ENCODE assay signal across 22 mouse cellular contexts in genomic region chrX:169909898-169910297, GRCm38 (mm10).
DNase-seq lines count a peak whose midpoint lies in the region; ATAC-seq and TF ChIP-seq lines count a peak whose summit lies in the region.
"Had no signal": no experiment of that assay in that cellular context is flagged by ENCODE, and none has a peak within 500 bp of the region (broad histone marks: within the 10 kb centered on the region; RNA-seq: fewer than 3 reads in every experiment).

No protein-coding gene starts in this region.

- H3K27ac ChIP-seq in kidney, adult 2 months (ENCODE audit: insufficient read depth, low read depth, low read length): peak overlapping the region; percentile 9; the same call in 1 of the 2 replicates
- H3K27ac ChIP-seq in bone marrow macrophage, adult 2 months (ENCODE audit: insufficient read depth, low read depth, low read length): peak overlapping the region; percentile 19; the same call in 1 of the 2 replicates
- no peak overlapping the region for H3K27ac ChIP-seq in intestine, postnatal 0 days (ENCODE audit: low read depth, low read length)
- H3K27ac ChIP-seq in stomach, postnatal 0 days (replicated peaks): no peak overlapping the region
- H3K27ac ChIP-seq: forebrain, embryonic 10.5 days; forebrain, embryonic 13.5 days; gastrocnemius, adult 2 months; heart, embryonic 13.5 days; hindbrain, embryonic 12.5 days had no signal

- no peak for DNase-seq in kidney, adult 2 months
- no peak for DNase-seq in kidney, postnatal 4 days
- DNase-seq in stomach, postnatal 0 days (ENCODE audit: low spot score): no peak
- no peak for DNase-seq in heart, postnatal 10 days
- no peak for DNase-seq in heart, adult 18-20 months
- DNase-seq: adrenal gland, adult 8-10 months; adrenal gland, postnatal 25 days; cerebellum, adult 18-20 months; cerebellum, adult 9-10 months; cerebellum, postnatal 14 days; gastrocnemius, adult 2 months; gastrocnemius, postnatal 14 days; heart, adult 11 months had no signal

- ATAC-seq in intestine, postnatal 0 days: peak; percentile 86
- peak; percentile 69 for ATAC-seq in stomach, postnatal 0 days (ENCODE audit: low FRiP score, low TSS enrichment)
- ATAC-seq: activated CD4-positive, CD25-positive, alpha-beta regulatory T cell, adult 4 months; forebrain, embryonic 13.5 days; forebrain, embryonic 16.5 days; hindbrain, embryonic 16.5 days had no signal

- H3K36me3 ChIP-seq in kidney, adult 2 months (ENCODE audit: control insufficient read depth, insufficient read depth, low read length): no peaks in the 10 kb centered on the region
- no peaks in the 10 kb centered on the region for H3K36me3 ChIP-seq in intestine, postnatal 0 days (ENCODE audit: control insufficient read depth, insufficient read depth)
- no peaks in the 10 kb centered on the region for H3K36me3 ChIP-seq in stomach, postnatal 0 days (ENCODE audit: control insufficient read depth, insufficient read depth, low read length)
- H3K36me3 ChIP-seq: forebrain, embryonic 10.5 days; heart, embryonic 13.5 days; hindbrain, embryonic 12.5 days had no signal

- TF ChIP-seq EP300 in stomach, postnatal 0 days (optimal IDR thresholded peaks at IDR 0.05): no peak

- no peak for TF ChIP-seq POLR2A in kidney, adult 2 months (IDR thresholded peaks at IDR 0.05; ENCODE audit: low read depth, low read length)
- no peak for TF ChIP-seq POLR2A in bone marrow macrophage, adult 2 months (IDR thresholded peaks at IDR 0.05; ENCODE audit: borderline replicate concordance, low read depth, low read length)

- no peak overlapping the region for H3K4me2 ChIP-seq in intestine, postnatal 0 days (replicated peaks; ENCODE audit: low read depth)
- no peak overlapping the region for H3K4me2 ChIP-seq in stomach, postnatal 0 days (replicated peaks; ENCODE audit: low read depth)
- H3K4me2 ChIP-seq: forebrain, embryonic 13.5 days; heart, embryonic 13.5 days; hindbrain, embryonic 12.5 days had no signal

- H3K4me1 ChIP-seq in kidney, adult 2 months (ENCODE audit: control insufficient read depth, insufficient read depth, low read length): peaks cover 4% of the 10 kb centered on the region; the same call in 1 of the 2 replicates
- H3K4me1 ChIP-seq in bone marrow macrophage, adult 2 months (ENCODE audit: control insufficient read depth, insufficient read depth, low read length): peaks cover 5% of the 10 kb centered on the region
- H3K4me1 ChIP-seq in intestine, postnatal 0 days (replicated peaks; ENCODE audit: control insufficient read depth, insufficient read depth, low read length): 0 out of 2 replicates have a peak, but pooled peaks cover 3% of the 10 kb centered on the region
- H3K4me1 ChIP-seq in stomach, postnatal 0 days (replicated peaks; ENCODE audit: control insufficient read depth, insufficient read depth): no peaks in the 10 kb centered on the region

- no peak overlapping the region for H3K9ac ChIP-seq in intestine, postnatal 0 days (ENCODE audit: low read depth, low read length)
- H3K9ac ChIP-seq in stomach, postnatal 0 days (ENCODE audit: low read length): no peak overlapping the region
- H3K9ac ChIP-seq: forebrain, embryonic 13.5 days; heart, embryonic 13.5 days; hindbrain, embryonic 12.5 days had no signal

- no peaks in the 10 kb centered on the region for H3K27me3 ChIP-seq in kidney, adult 2 months (replicated peaks; ENCODE audit: control insufficient read depth, insufficient read depth, low read length)
- no peaks in the 10 kb centered on the region for H3K27me3 ChIP-seq in intestine, postnatal 0 days (replicated peaks; ENCODE audit: control insufficient read depth, insufficient read depth, low read length)
- no peaks in the 10 kb centered on the region for H3K27me3 ChIP-seq in stomach, postnatal 0 days (ENCODE audit: control insufficient read depth, insufficient read depth, low read length)

- intact Hi-C loops in heart, postnatal 10 days (cut with DNase I): loop anchor here (10.0 kb wide), 1 partner anchor 55 kb away; no protein-coding TSS in a partner anchor

- no peaks in the 10 kb centered on the region for H3K9me3 ChIP-seq in intestine, postnatal 0 days (ENCODE audit: control insufficient read depth)
- no peaks in the 10 kb centered on the region for H3K9me3 ChIP-seq in stomach, postnatal 0 days (ENCODE audit: control insufficient read depth, low read length)
- H3K9me3 ChIP-seq: forebrain, embryonic 10.5 days; forebrain, embryonic 13.5 days; heart, embryonic 13.5 days; hindbrain, embryonic 12.5 days had no signal

- H3K4me3 ChIP-seq in kidney, adult 2 months (ENCODE audit: insufficient read depth, low read depth, low read length): no peak overlapping the region
- H3K4me3 ChIP-seq in bone marrow macrophage, adult 2 months (ENCODE audit: insufficient read depth, low read length): no peak overlapping the region
- no peak overlapping the region for H3K4me3 ChIP-seq in intestine, postnatal 0 days (ENCODE audit: low read depth, low read length)
- H3K4me3 ChIP-seq in stomach, postnatal 0 days (ENCODE audit: low read depth, low read length): no peak overlapping the region
- H3K4me3 ChIP-seq: forebrain, embryonic 10.5 days; forebrain, embryonic 13.5 days; gastrocnemius, adult 2 months; heart, embryonic 13.5 days; hindbrain, embryonic 12.5 days had no signal

- no peak for TF ChIP-seq CTCF in kidney, adult 2 months (conservative IDR thresholded peaks at IDR 0.05; ENCODE audit: insufficient read depth, insufficient read length, low read depth, low read length)
- no peak for TF ChIP-seq CTCF in bone marrow macrophage, adult 2 months (IDR thresholded peaks at IDR 0.05; ENCODE audit: low read depth, low read length)
- TF ChIP-seq CTCF in intestine, postnatal 0 days (IDR thresholded peaks at IDR 0.05; ENCODE audit: low read depth): no peak
- TF ChIP-seq CTCF in stomach, postnatal 0 days (IDR thresholded peaks at IDR 0.05; ENCODE audit: low read depth): no peak

- 64% methylated on average over 2 of the region's 2 CpGs for WGBS in kidney, adult 2 months
- 43% methylated on average over 2 of the region's 2 CpGs for WGBS in intestine, postnatal 0 days
- whole genome bisulfite sequencing in stomach, postnatal 0 days: 61% methylated on average over 2 of the region's 2 CpGs

Comparison
In these comparisons a context has a peak if more than half of its experiments do, and no peak if none do; other contexts are left out.
1. H3K27ac ChIP-seq: peak in kidney, adult 2 months (single experiment) and bone marrow macrophage, adult 2 months (single experiment); none in intestine, postnatal 0 days (single experiment) and stomach, postnatal 0 days (single experiment).